Mouse (Mus musculus) liver, embryonic 13.5 days (tissue): ENCODE measurements around the gene Nfkbil1. TPM values are rescaled to one million over a fixed set of nuclear protein-coding genes. Genes with fewer than 3 reads are reported as not detected.
A peak's percentile ranks its signal among the peaks of the same experiment; 100 is the strongest.

ENCODE experiments used
- ATAC-seq: fragments of 200-750 bp; cut with Nextera tagmentation; 2 replicates; pipeline ENCODE4 v1.8.0; 2017; ENCODE audit warnings: low read depth, mild to moderate bottlenecking, moderate number of reproducible peaks, moderate library complexity
- DNase-seq: peaks from one replicate; pipeline ENCODE4 v3.0.0; 2022
- H3K27ac ChIP-seq: fragments of 300-500 bp; sonication (generic); 2 replicates; pipeline ENCODE4 v1.5.1; 2015; ENCODE audit warnings: moderate library complexity, mild to moderate bottlenecking, inconsistent platforms
- H3K27me3 ChIP-seq: fragments of 300-500 bp; sonication (generic); 2 replicates; pipeline ENCODE4 v1.6.1; 2015; ENCODE audit warnings: mild to moderate bottlenecking, inconsistent platforms
- H3K36me3 ChIP-seq: fragments of 300-500 bp; sonication (generic); 2 replicates; pipeline ENCODE4 v1.6.1; 2015; ENCODE audit warnings: mild to moderate bottlenecking, inconsistent platforms
- H3K4me1 ChIP-seq: fragments of 300-500 bp; sonication (generic); replicated peaks from 2 replicates; pipeline ENCODE4 v1.6.1; 2015; ENCODE audit warnings: inconsistent platforms
- H3K4me2 ChIP-seq: fragments of 300-500 bp; sonication (generic); 2 replicates; pipeline ENCODE4 v1.6.1; 2015; ENCODE audit warnings: inconsistent platforms, mild to moderate bottlenecking, moderate library complexity
- H3K4me3 ChIP-seq: fragments of 300-500 bp; sonication (generic); replicated peaks from 2 replicates; pipeline ENCODE4 v1.5.1; 2015; ENCODE audit warnings: mild to moderate bottlenecking, inconsistent platforms
- H3K9ac ChIP-seq: fragments of 300-500 bp; sonication (generic); 2 replicates; pipeline ENCODE4 v1.6.1; 2015; ENCODE audit warnings: mild to moderate bottlenecking, inconsistent platforms
- H3K9me3 ChIP-seq: fragments of 300-500 bp; sonication (generic); replicated peaks from 2 replicates; pipeline ENCODE4 v1.6.1; 2016; ENCODE audit warnings: inconsistent platforms
- WGBS: fragments of 180-500 bp; shearing (Covaris S2); methylation state at CpG from one replicate; pipeline ENCODE4 v1.1.7; 2015; ENCODE audit not compliant: insufficient replicate concordance; 5-methylcytosine and 5-hydroxymethylcytosine counted together
- polyA plus RNA-seq: library from polyadenylated mRNA; unstranded; fragments of >200 nt; fragmentation: Nextera tagmentation; extraction: Ambion mirVana; gene quantifications from 2 replicates; pipeline ENCODE4 v1.2.1, GENCODE M21; 2015

The Nfkbil1 gene
- polyA plus RNA-seq, 1 experiment from 2014 or later = 4.4 TPM

- H3K9ac ChIP-seq = peak within 1 kb of the TSS; percentile 88
- DNase-seq = peak; percentile 84
- peak within 1 kb of the TSS; percentile 85 for H3K4me3 ChIP-seq
- H3K27me3 ChIP-seq = 0 out of 2 replicates have a peak, but pooled peaks cover 5% of the 10 kb centered on the region
- peaks cover 26% of the 10 kb centered on the region for H3K4me1 ChIP-seq
- no peaks in the 10 kb centered on the region for H3K9me3 ChIP-seq
- peak; percentile 88 for ATAC-seq
- peak within 1 kb of the TSS; percentile 50 for H3K27ac ChIP-seq
- H3K36me3 ChIP-seq = 0 out of 2 replicates have a peak, but pooled peaks cover 2% of the 10 kb centered on the region
- under 1% methylated on average over 73 of the region's 73 CpGs for WGBS
- peak within 1 kb of the TSS; percentile 100 for H3K4me2 ChIP-seq
These were observed 27.3 kb upstream of the Nfkbil1 start, which contains the start of gene H2-D1 for GRCm38 (mm10) chr17:35262664-35263522. Gene H2-D1 (plus strand): TSS chr17:35262730.

GRCm38 (mm10) chr17:35261651-35262050 lies 26.1 kb upstream of the Nfkbil1 start:
- Histone ChIP-seq H3K4me1 (peaks cover 35% of the 10 kb centered on the region), H3K4me3 (no peak overlapping the region), H3K9me3 (no peaks in the 10 kb centered on the region), H3K36me3 (no peaks in the 10 kb centered on the region), H3K4me2 (no peak overlapping the region), H3K27me3 (0 out of 2 replicates have a peak, but pooled peaks cover 5% of the 10 kb centered on the region), H3K27ac (no peak overlapping the region), H3K9ac (no peak overlapping the region)
- no peak for DNase-seq
- whole genome bisulfite sequencing = 81% methylated on average over 13 of the region's 13 CpGs
- ATAC-seq = no peak

GRCm38 (mm10) chr17:35259621-35260020 lies 24.0 kb upstream of the Nfkbil1 start:
- Histone ChIP-seq H3K27me3 (0 out of 2 replicates have a peak, but pooled peaks cover 5% of the 10 kb centered on the region), H3K9me3 (no peaks in the 10 kb centered on the region), H3K9ac (no peak overlapping the region), H3K4me1 (peaks cover 35% of the 10 kb centered on the region), H3K4me2 (no peak overlapping the region), H3K36me3 (no peaks in the 10 kb centered on the region), H3K4me3 (no peak overlapping the region), H3K27ac (no peak overlapping the region)
- DNase-seq (no peak), ATAC-seq (no peak)
- WGBS = 80% methylated on average over 4 of the region's 4 CpGs

DNA sequence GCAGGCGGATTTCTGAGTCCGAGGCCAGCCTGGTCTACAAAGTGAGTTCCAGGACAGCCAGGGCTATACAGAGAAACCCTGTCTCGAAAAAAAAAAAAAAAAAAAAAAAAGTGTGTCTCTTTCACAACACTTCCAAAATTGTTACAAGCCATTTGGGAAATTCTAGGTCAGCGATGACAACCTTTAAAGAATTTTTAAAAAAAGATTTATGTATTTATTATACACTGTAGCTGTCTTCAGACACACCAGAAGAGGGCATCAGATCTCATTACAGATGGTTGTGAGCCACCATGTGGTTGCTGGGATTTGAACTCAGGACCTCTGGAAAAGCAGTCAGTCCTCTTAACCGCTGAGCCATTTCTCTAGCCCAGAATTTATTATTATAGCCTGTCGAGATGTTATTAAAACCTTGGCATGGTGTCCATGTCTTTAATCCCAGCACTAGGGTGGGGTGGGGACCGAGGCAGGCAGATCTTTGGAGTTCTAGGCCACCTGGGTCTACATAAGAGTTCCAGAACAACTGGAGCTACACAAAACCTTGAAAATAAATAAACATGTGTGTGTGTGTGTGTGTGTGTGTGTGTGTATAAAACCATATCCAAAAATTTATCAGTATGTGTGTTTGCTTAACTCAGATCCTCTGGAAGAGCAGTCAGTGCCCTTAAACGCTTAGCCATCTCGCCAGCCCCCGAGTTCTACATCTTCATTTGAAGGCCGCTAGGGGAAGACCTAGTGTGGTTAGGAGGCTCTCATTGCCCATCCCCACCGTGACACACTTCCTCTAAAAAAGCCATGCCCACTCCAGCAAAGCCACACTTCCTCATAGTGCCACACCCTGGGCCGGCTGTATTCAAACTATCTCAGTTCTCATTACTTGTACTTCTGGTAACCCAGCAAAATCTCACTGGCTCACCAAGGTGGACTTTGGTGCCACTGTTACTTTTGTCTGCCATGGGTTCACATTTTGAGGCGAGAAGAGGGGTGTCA lies 23.2 kb upstream of the Nfkbil1 start:
- peak overlapping the region; percentile 70 for H3K4me2 ChIP-seq
- no peak overlapping the region for H3K9ac ChIP-seq
- H3K27ac ChIP-seq = no peak overlapping the region
- DNase-seq = no peak
- H3K4me3 ChIP-seq = 0 out of 2 replicates have a peak overlapping the region, but pooled peaks have one; percentile 55
- peaks cover 7% of the 10 kb centered on the region for H3K36me3 ChIP-seq
- no peak for ATAC-seq
- peaks cover 28% of the 10 kb centered on the region for H3K4me1 ChIP-seq
- WGBS = 24% methylated on average over 14 of the region's 14 CpGs
- H3K27me3 ChIP-seq = 0 out of 2 replicates have a peak, but pooled peaks cover 1% of the 10 kb centered on the region
- H3K9me3 ChIP-seq = no peaks in the 10 kb centered on the region

DNA sequence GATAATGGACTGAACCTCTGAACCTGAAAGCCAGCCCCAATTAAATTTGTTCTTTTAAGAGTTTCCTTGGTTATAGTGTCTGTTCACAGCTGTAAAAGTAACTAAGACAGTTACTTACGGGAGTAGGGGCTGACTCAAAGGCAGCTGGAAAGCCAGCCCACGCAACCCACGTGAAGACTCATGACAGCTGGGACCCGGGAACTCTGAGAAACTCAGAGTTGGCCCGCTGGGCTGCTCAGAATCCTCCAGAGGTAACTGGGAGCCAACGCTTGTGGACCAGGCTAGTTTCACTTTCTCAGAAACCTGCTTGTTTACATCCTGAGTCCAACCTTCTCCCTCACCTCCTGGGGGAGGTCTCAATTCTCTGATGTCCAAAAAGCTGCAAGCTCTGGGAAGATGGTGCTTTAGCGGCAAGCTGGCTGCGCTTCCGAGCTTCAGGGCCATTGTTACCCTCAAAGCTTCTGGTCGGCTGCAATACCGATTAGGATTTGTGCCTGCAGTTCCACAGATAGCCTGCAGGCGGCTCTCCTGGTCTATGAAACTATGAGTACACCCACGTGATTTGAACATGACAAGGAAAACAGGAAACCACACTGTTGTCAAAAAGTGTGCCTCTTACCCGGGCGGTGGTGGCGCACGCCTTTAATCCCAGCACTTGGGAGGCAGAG lies 22.4 kb upstream of the Nfkbil1 start:
- ATAC-seq (peak; percentile 39), DNase-seq (peak; percentile 87)
- H3K27me3 ChIP-seq = no peaks in the 10 kb centered on the region
- H3K9me3 ChIP-seq = no peaks in the 10 kb centered on the region
- peaks cover 24% of the 10 kb centered on the region for H3K4me1 ChIP-seq
- peak overlapping the region; percentile 70 for H3K4me2 ChIP-seq
- 6% methylated on average over 17 of the region's 17 CpGs for WGBS
- peaks cover 15% of the 10 kb centered on the region for H3K36me3 ChIP-seq
- peak overlapping the region; percentile 70 for H3K9ac ChIP-seq
- peak overlapping the region; percentile 55 for H3K4me3 ChIP-seq
- H3K27ac ChIP-seq = peak overlapping the region; percentile 86

GRCm38 (mm10) chr17:35257378-35257777 lies 21.8 kb upstream of the Nfkbil1 start:
- ATAC-seq (0 out of 2 replicates have a peak, but pooled peaks have one; percentile 35), DNase-seq (no peak)
- H3K4me1 ChIP-seq = peaks cover 25% of the 10 kb centered on the region
- H3K27me3 ChIP-seq = no peaks in the 10 kb centered on the region
- 20% methylated on average over 1 of the region's 1 CpGs for WGBS
- H3K36me3 ChIP-seq = peaks cover 21% of the 10 kb centered on the region
- peak overlapping the region; percentile 70 for H3K9ac ChIP-seq
- peak overlapping the region; percentile 70 for H3K4me2 ChIP-seq
- H3K27ac ChIP-seq = peak overlapping the region; percentile 86
- peak overlapping the region; percentile 55; the same call in 1 of the 2 replicates for H3K4me3 ChIP-seq
- H3K9me3 ChIP-seq = no peaks in the 10 kb centered on the region

- no peak overlapping the region for H3K4me2 ChIP-seq
- ATAC-seq (no peak), DNase-seq (no peak)
- WGBS = 49% methylated on average over 4 of the region's 4 CpGs
- peaks cover 24% of the 10 kb centered on the region for H3K4me1 ChIP-seq
- H3K27me3 ChIP-seq = no peaks in the 10 kb centered on the region
- H3K27ac ChIP-seq = no peak overlapping the region
- H3K4me3 ChIP-seq = no peak overlapping the region
- peaks cover 37% of the 10 kb centered on the region for H3K36me3 ChIP-seq
- no peaks in the 10 kb centered on the region for H3K9me3 ChIP-seq
- H3K9ac ChIP-seq = no peak overlapping the region
These were observed 20.1 kb upstream of the Nfkbil1 start for GRCm38 (mm10) chr17:35255704-35256103.

GRCm38 (mm10) chr17:35255301-35255700 lies 19.7 kb upstream of the Nfkbil1 start:
- DNase-seq = no peak
- WGBS = 45% methylated on average over 3 of the region's 3 CpGs

DNA sequence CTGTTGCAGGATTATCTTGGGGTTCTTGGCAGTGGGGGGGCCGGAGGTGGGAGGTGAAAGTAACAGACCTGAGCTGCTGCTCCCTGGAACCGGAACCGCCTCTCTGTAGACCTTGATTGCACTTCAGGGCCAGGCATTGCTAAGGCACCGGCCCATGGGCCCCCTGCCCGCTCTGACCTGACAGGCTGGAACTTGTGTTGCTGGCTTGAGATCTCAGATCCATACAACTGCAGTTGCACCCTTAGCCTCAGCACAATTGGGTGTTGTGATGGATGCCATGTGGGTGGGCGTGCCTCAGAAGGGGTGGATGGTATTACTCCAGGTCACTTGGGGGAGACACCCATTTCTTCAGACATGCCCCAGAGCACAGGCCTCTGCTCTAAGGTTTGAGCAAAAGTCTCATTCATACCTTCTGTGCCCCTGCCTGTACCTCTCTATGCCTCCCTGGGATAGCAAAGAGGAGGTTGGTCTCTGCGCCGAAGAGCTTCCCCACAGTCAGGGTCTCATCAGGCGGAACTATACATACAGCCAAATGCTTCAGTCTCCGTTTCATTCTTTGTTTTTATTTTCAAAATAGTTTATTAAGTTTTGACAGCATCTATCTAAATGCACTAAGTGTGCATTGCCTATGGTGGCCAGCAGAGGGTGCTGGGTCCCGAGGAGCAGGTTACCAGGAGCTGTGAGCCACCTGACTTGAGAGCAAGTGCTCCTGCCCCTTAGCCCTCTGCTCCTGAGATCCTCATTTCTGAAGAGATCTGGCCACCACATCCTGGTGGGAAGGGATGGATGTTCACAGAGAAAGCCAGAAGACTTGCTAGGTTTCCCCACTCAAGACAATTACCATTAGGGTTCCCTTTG lies 18.9 kb upstream of the Nfkbil1 start:
- Histone ChIP-seq H3K27ac (0 out of 2 replicates have a peak overlapping the region, but pooled peaks have one; percentile 7), H3K27me3 (no peaks in the 10 kb centered on the region), H3K36me3 (peaks cover 49% of the 10 kb centered on the region), H3K4me3 (no peak overlapping the region), H3K9me3 (no peaks in the 10 kb centered on the region), H3K4me2 (no peak overlapping the region), H3K9ac (no peak overlapping the region), H3K4me1 (peaks cover 25% of the 10 kb centered on the region)
- DNase-seq (no peak), ATAC-seq (peak; percentile 37; the same call in 1 of the 2 replicates)
- 55% methylated on average over 11 of the region's 11 CpGs for WGBS

More at GRCm38 (mm10) chr17:35255301-35255700, 19.7 kb upstream of the Nfkbil1 start:
- Histone ChIP-seq H3K9me3 (no peaks in the 10 kb centered on the region), H3K4me3 (no peak overlapping the region), H3K27ac (no peak overlapping the region), H3K27me3 (no peaks in the 10 kb centered on the region), H3K4me1 (peaks cover 24% of the 10 kb centered on the region), H3K36me3 (peaks cover 41% of the 10 kb centered on the region), H3K4me2 (no peak overlapping the region), H3K9ac (no peak overlapping the region)
- no peak for ATAC-seq
